Mouse (Mus musculus) forebrain, embryonic 13.5 days (tissue): ENCODE measurements at regions not wholly inside any gene's neighbourhood (a gene's known extent, or its start where the extent isn't known, plus 50 kb on each side); places are given as distances from the start of the nearest gene placed in this dataset.
"Not testable (repeated sequence)": the region's sequence is repeated elsewhere in the genome, so short reads cannot be mapped to it uniquely, and the experiment has no call there.

Experiments used
- ATAC-seq: fragments of 200-750 bp; cut with Nextera tagmentation; 2 replicates; pipeline ENCODE4 v1.8.0; 2017
- H3K27ac ChIP-seq: fragments of 300-500 bp; sonication (generic); 2 replicates; pipeline ENCODE4 v1.5.1; 2015; ENCODE audit warnings: inconsistent platforms, mild to moderate bottlenecking, moderate library complexity
- H3K27me3 ChIP-seq: fragments of 300-500 bp; sonication (generic); 2 replicates; pipeline ENCODE4 v1.6.1; 2015; ENCODE audit warnings: mild to moderate bottlenecking, inconsistent platforms
- H3K36me3 ChIP-seq: fragments of 300-500 bp; sonication (generic); 2 replicates; pipeline ENCODE4 v1.6.1; 2015; ENCODE audit warnings: mild to moderate bottlenecking, inconsistent platforms; ENCODE audit not compliant: poor library complexity, severe bottlenecking
- H3K4me1 ChIP-seq: fragments of 300-500 bp; sonication (generic); 2 replicates; pipeline ENCODE4 v1.6.1; 2015; ENCODE audit warnings: inconsistent platforms
- H3K4me2 ChIP-seq: fragments of 300-500 bp; sonication (generic); 2 replicates; pipeline ENCODE4 v1.6.1; 2015; ENCODE audit warnings: inconsistent platforms, mild to moderate bottlenecking, moderate library complexity
- H3K4me3 ChIP-seq: fragments of 300-500 bp; sonication (generic); 2 replicates; pipeline ENCODE4 v1.5.1; 2015; ENCODE audit warnings: mild to moderate bottlenecking, inconsistent platforms
- H3K9ac ChIP-seq: fragments of 300-500 bp; sonication (generic); 2 replicates; pipeline ENCODE4 v1.6.1; 2015; ENCODE audit warnings: mild to moderate bottlenecking, inconsistent platforms
- H3K9me3 ChIP-seq: fragments of 300-500 bp; sonication (generic); replicated peaks from 2 replicates; pipeline ENCODE4 v1.6.1; 2016; ENCODE audit warnings: inconsistent platforms
- WGBS: fragments of 180-500 bp; shearing (Covaris S2); methylation state at CpG from one replicate; pipeline ENCODE4 v1.1.7; 2015; 5-methylcytosine and 5-hydroxymethylcytosine counted together

GRCm38 (mm10) chr9:13105426-13105825 lies 140.2 kb downstream of the Jrkl start:
- Histone ChIP-seq H3K4me1 (no peaks in the 10 kb centered on the region), H3K27ac (no peak overlapping the region), H3K9me3 (no peaks in the 10 kb centered on the region), H3K4me2 (no peak overlapping the region), H3K27me3 (no peaks in the 10 kb centered on the region), H3K36me3 (no peaks in the 10 kb centered on the region), H3K4me3 (no peak overlapping the region), H3K9ac (no peak overlapping the region)
- ATAC-seq, result no peak
- 95% methylated on average over 4 of the region's 4 CpGs for WGBS

- no peak overlapping the region for H3K27ac ChIP-seq
- H3K27me3 ChIP-seq, result no peaks in the 10 kb centered on the region
- ATAC-seq, result no peak
- no peak overlapping the region for H3K4me2 ChIP-seq
- H3K4me1 ChIP-seq, result no peaks in the 10 kb centered on the region
- H3K9me3 ChIP-seq, result no peaks in the 10 kb centered on the region
- no peak overlapping the region for H3K4me3 ChIP-seq
- H3K9ac ChIP-seq, result no peak overlapping the region
- no peaks in the 10 kb centered on the region for H3K36me3 ChIP-seq
- 89% methylated on average over 11 of the region's 11 CpGs for WGBS
Observed at GRCm38 (mm10) chr9:13083669-13084068, 162.0 kb downstream of the Jrkl start.

- no peak for ATAC-seq
- Histone ChIP-seq H3K27me3 (no peaks in the 10 kb centered on the region), H3K27ac (no peak overlapping the region)
Observed at GRCm38 (mm10) chr9:13049079-13049478, 196.6 kb downstream of the Jrkl start.

GRCm38 (mm10) chr9:13019025-13019424 lies 226.6 kb downstream of the Jrkl start:
- no peak overlapping the region for H3K9ac ChIP-seq
- H3K4me1 ChIP-seq, result no peaks in the 10 kb centered on the region
- no peak overlapping the region for H3K4me3 ChIP-seq
- H3K27ac ChIP-seq, result no peak overlapping the region
- peak; percentile 80 for ATAC-seq
- H3K27me3 ChIP-seq, result no peaks in the 10 kb centered on the region
- H3K4me2 ChIP-seq, result no peak overlapping the region
- H3K36me3 ChIP-seq, result no peaks in the 10 kb centered on the region
- no peaks in the 10 kb centered on the region for H3K9me3 ChIP-seq

More at GRCm38 (mm10) chr9:13049079-13049478, 196.6 kb downstream of the Jrkl start:
- Histone ChIP-seq H3K4me1 (no peaks in the 10 kb centered on the region), H3K36me3 (no peaks in the 10 kb centered on the region), H3K9me3 (no peaks in the 10 kb centered on the region), H3K4me2 (no peak overlapping the region), H3K4me3 (no peak overlapping the region), H3K9ac (no peak overlapping the region)

GRCm38 (mm10) chr9:12983209-12983608 lies 262.4 kb downstream of the Jrkl start:
- not testable (repeated sequence) for H3K27me3 ChIP-seq
- 90% methylated on average over 1 of the region's 1 CpGs for WGBS

GRCm38 (mm10) chr9:12973022-12973421 lies 272.6 kb downstream of the Jrkl start:
- Histone ChIP-seq H3K36me3 (no peaks in the 10 kb centered on the region), H3K27me3 (no peaks in the 10 kb centered on the region), H3K4me1 (no peaks in the 10 kb centered on the region), H3K4me2 (no peak overlapping the region), H3K27ac (no peak overlapping the region), H3K9me3 (no peaks in the 10 kb centered on the region), H3K4me3 (no peak overlapping the region), H3K9ac (no peak overlapping the region)
- ATAC-seq, result peak; percentile 69; the same call in 1 of the 2 replicates
- WGBS, result 56% methylated on average over 1 of the region's 1 CpGs

More at GRCm38 (mm10) chr9:12983209-12983608, 262.4 kb downstream of the Jrkl start:
- not testable (repeated sequence) for H3K27ac ChIP-seq, ATAC-seq, H3K36me3 ChIP-seq, H3K4me1 ChIP-seq, H3K4me2 ChIP-seq, H3K4me3 ChIP-seq, H3K9me3 ChIP-seq, H3K9ac ChIP-seq

- ATAC-seq, result no peak
- Histone ChIP-seq H3K27ac (no peak overlapping the region), H3K4me1 (no peaks in the 10 kb centered on the region), H3K4me2 (no peak overlapping the region), H3K27me3 (no peaks in the 10 kb centered on the region), H3K9me3 (no peaks in the 10 kb centered on the region), H3K4me3 (no peak overlapping the region), H3K9ac (no peak overlapping the region), H3K36me3 (no peaks in the 10 kb centered on the region)
- WGBS, result 86% methylated on average over 2 of the region's 2 CpGs
Observed at GRCm38 (mm10) chr9:12960337-12960736, 285.3 kb downstream of the Jrkl start.

- Histone ChIP-seq H3K27ac (no peak overlapping the region), H3K9ac (no peak overlapping the region), H3K4me3 (no peak overlapping the region), H3K9me3 (no peaks in the 10 kb centered on the region), H3K27me3 (no peaks in the 10 kb centered on the region), H3K4me2 (no peak overlapping the region), H3K4me1 (no peaks in the 10 kb centered on the region), H3K36me3 (no peaks in the 10 kb centered on the region)
- ATAC-seq, result peak; percentile 53
- 22% methylated on average over 1 of the region's 1 CpGs for WGBS
Observed at GRCm38 (mm10) chr9:12946088-12946487, 299.5 kb downstream of the Jrkl start.

- 0 out of 2 replicates have a peak, but pooled peaks have one; percentile 10 for ATAC-seq
- WGBS, result 41% methylated on average over 2 of the region's 2 CpGs
- Histone ChIP-seq H3K27me3 (no peaks in the 10 kb centered on the region), H3K4me2 (no peak overlapping the region), H3K4me3 (no peak overlapping the region), H3K36me3 (no peaks in the 10 kb centered on the region), H3K4me1 (no peaks in the 10 kb centered on the region), H3K9ac (no peak overlapping the region), H3K27ac (no peak overlapping the region), H3K9me3 (no peaks in the 10 kb centered on the region)
Observed at GRCm38 (mm10) chr9:12945476-12945875, 300.2 kb downstream of the Jrkl start.

- no peak overlapping the region for H3K4me2 ChIP-seq
- no peaks in the 10 kb centered on the region for H3K4me1 ChIP-seq
- ATAC-seq, result no peak
- H3K27ac ChIP-seq, result no peak overlapping the region
- H3K36me3 ChIP-seq, result no peaks in the 10 kb centered on the region
- H3K27me3 ChIP-seq, result no peaks in the 10 kb centered on the region
- WGBS, result 66% methylated on average over 4 of the region's 4 CpGs
- H3K4me3 ChIP-seq, result no peak overlapping the region
- no peak overlapping the region for H3K9ac ChIP-seq
- H3K9me3 ChIP-seq, result no peaks in the 10 kb centered on the region
Observed at GRCm38 (mm10) chr9:12945037-12945436, 300.6 kb downstream of the Jrkl start.

GRCm38 (mm10) chr9:12935016-12935415 lies 310.6 kb downstream of the Jrkl start:
- Histone ChIP-seq H3K4me3 (no peak overlapping the region), H3K9ac (no peak overlapping the region), H3K36me3 (no peaks in the 10 kb centered on the region), H3K27ac (no peak overlapping the region), H3K9me3 (no peaks in the 10 kb centered on the region), H3K4me1 (no peaks in the 10 kb centered on the region), H3K27me3 (no peaks in the 10 kb centered on the region), H3K4me2 (no peak overlapping the region)
- ATAC-seq, result no peak
- WGBS, result 84% methylated on average over 4 of the region's 4 CpGs

GRCm38 (mm10) chr9:12925549-12926186 lies 320.0 kb downstream of the Jrkl start:
- Histone ChIP-seq H3K9ac (no peak overlapping the region), H3K9me3 (no peaks in the 10 kb centered on the region), H3K4me2 (no peak overlapping the region), H3K4me3 (no peak overlapping the region), H3K36me3 (no peaks in the 10 kb centered on the region), H3K27ac (no peak overlapping the region), H3K27me3 (no peaks in the 10 kb centered on the region), H3K4me1 (no peaks in the 10 kb centered on the region)
- WGBS, result 67% methylated on average over 6 of the region's 6 CpGs
- peak; percentile 41; the same call in 1 of the 2 replicates for ATAC-seq

GRCm38 (mm10) chr9:12900726-12901125 lies 344.9 kb downstream of the Jrkl start:
- ATAC-seq, result 0 out of 2 replicates have a peak, but pooled peaks have one; percentile 45

More at GRCm38 (mm10) chr9:12900726-12901125, 344.9 kb downstream of the Jrkl start:
- no peaks in the 10 kb centered on the region for H3K9me3 ChIP-seq
- no peak overlapping the region for H3K9ac ChIP-seq
- H3K27me3 ChIP-seq, result no peaks in the 10 kb centered on the region
- H3K4me2 ChIP-seq, result no peak overlapping the region
- H3K27ac ChIP-seq, result no peak overlapping the region
- H3K4me3 ChIP-seq, result no peak overlapping the region
- no peaks in the 10 kb centered on the region for H3K36me3 ChIP-seq
- H3K4me1 ChIP-seq, result peaks cover 2% of the 10 kb centered on the region; the same call in 1 of the 2 replicates
- WGBS, result 41% methylated on average over 3 of the region's 3 CpGs
